Mouse (Mus musculus): ENCODE results near the gene D630039A03Rik.

- TF ChIP-seq CTCF (IDR thresholded peaks at IDR 0.05; ENCODE audit: borderline replicate concordance, insufficient read depth, low read depth, low read length) (no peak), POLR2A (IDR thresholded peaks at IDR 0.05; ENCODE audit: borderline replicate concordance, insufficient read depth, low read length) (no peak)
Observed at GRCm38 (mm10) chr4:57902619-57903018, 13.5 kb downstream of the D630039A03Rik start.
